Mouse (Mus musculus): ENCODE results near the gene Neurod2.

Gene Neurod2

DNA sequence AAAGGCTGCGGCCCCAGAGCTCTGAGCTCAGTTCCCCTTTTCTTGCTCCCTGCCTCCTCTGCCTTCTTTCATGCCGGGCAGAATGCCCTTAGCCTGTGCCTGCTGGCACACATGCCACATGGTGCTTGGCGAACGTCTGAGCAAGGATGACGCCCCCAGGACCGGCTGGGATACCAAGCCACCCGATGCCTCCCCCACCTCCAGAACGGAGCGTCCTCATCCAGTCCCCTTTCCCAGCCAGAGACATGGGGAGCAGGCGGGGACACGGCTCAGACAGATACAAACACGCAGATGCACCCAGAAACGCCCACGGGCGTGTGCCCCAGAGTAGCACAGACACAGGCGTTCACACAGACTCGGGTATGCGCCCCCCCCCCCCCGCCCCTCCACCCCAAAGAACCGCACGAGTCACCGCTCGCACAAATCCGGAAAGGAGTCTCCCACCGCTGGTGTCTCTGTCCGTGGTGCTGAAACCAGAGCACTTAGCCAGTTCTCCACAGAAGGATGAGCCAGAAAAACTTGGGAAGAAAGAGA, 15.6 kb downstream of the Neurod2 start:
- peak; percentile 63 for DNase-seq

DNA sequence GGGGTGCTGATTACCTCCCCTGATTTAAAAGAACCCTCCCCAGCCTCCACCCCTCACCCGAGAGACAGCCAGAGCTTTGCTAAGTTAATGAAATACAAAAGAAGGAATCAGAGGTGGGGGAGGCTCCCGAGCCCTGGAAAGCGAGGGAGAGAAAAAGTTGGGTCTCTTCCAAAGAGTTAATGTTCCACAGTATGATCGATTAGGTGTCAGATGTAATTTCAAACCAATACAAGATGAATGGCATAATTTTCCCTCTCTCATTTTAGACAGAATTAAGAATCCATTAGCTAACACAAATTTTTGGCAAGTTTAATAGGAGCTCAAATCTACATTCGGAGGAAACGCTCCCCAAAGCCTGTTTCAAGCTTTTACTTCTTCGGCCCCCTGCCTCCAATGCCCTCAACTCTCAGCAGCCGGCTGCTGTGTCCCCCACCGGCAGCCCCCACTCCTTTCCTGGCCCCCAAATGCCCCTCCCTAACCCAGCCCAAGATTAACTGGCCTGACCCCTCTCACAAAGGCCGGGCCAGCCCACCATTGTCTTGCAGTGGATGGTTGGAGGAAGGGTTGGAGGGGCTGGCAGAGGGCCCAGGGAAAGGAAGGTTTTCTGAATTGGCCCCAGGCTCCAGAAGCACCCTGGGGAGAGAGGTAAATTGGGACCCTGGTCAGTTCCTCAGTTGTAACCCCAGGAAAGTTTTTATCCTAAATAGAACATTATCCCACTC, 30.8 kb downstream of the Neurod2 start:
- DNase-seq: no peak

DNA sequence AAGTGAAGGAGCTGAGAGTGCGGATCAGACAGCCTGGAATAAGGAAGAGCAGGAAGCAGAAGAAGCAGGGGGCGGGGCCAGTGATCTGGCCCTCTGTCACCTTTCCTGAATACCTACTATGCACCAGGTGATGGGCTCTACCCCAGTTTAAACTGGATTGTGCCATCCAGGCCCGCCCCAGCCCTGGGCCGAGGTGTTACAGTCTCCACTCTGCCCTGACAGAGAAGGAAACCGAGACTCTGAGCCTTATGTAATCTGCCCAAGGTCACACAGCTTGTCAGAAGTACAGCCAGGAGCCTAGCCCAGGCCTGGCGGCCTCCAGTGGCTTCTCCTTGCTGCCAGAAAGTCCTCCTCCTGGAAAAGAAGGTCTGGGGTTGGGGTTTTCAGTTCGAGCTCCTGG, 31.7 kb downstream of the Neurod2 start:
- DNase-seq: no peak

GRCm38 (mm10) chr11:98296916-98297315, 32.5 kb downstream of the Neurod2 start:
- DNase-seq: no peak

- peak; percentile 63 for DNase-seq
Measured at GRCm38 (mm10) chr11:98296277-98296676, 33.2 kb downstream of the Neurod2 start.

DNA sequence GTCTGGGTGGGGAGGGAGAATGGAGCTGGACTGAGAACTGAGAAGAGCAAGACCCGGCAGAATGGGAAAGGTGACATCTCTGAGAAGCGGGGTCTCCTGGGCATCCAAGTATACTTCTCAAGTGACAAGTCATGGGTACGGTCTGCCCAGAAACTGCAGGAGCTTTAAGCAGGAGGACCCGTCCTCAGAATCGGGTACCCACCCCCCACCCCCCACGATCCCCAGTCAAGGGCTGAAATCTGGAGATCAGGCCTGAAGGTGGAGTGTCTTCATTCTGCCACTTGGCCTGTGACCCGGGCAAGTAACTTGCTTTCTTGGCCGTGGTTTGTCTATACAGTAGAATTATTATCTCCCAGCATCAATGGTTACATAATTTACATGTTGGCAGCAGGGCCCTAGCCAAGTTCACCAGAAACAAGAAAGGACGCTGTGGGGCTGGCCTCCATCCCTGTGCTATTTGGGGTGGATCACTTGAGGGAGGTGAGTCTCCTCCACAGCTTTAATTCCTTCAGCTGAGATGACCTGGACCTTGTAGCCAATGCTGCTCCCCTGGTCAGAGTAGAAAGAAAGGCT, 34.3 kb downstream of the Neurod2 start:
- DNase-seq: peak; percentile 36

DNA sequence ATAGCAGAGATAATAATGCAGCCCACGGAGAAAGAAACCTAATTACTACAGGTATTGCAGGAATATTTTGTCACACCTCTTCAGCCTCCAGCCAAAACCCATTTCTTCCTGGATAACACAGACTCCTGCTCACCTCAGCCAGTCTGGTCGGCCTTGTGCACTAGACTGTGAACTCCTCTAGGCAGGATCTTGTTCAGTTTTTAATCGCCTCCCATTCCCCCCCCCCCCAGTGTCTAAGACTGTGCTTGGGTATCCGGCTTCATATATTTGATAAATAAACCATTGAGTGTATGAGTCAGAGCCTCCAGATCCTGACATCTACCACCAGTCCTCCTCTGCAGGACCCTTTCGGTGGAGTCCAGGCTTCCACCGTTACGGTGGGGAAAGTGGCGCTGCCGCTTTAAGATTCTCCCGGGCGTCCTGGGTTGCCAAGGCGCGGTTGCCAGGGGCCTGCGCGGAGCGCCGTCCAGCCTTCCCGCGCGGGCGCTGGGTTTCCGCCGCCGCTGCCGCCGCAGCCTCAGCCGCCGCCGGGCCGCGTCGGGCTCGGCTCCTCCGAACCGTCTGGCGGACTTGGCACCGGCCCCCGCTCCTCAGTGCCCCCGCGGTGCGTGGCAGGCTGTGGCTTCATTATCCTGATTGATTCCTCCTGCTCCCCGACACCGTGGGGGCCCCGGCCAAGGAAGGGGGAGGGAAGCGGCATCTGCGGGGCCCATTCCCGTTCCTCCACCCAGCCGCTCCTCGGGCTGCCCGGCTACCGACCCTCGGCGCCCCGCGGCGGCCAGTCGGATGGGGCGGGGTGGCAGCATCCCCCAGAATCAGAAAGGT, 35.0 kb downstream of the Neurod2 start:
- DNase-seq: peak; percentile 87

GRCm38 (mm10) chr11:98293070-98293469, 36.4 kb downstream of the Neurod2 start:
- DNase-seq: no peak

DNA sequence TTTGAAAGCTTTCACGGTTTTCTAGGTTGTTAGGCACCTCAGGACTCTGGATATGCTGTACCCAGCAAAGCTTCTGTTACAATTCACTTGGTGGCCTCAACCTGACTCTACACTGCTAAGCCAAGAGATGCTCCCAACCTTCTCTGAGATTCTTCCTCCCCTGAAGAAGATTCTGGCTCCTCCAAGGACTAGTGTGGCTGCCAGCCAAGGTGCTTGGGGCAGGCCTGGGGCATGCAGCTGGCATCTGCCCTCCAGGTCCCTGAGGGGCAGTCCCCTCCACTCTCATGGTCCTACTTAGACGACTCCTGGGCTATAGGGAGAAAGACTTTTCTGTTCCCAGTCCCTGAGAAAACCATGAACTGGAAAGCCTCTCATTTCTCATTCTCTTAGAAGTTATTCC, 38.5 kb downstream of the Neurod2 start:
- no peak for DNase-seq

- DNase-seq: peak; percentile 27
Measured at GRCm38 (mm10) chr11:98289873-98290272, 39.6 kb downstream of the Neurod2 start.

DNA sequence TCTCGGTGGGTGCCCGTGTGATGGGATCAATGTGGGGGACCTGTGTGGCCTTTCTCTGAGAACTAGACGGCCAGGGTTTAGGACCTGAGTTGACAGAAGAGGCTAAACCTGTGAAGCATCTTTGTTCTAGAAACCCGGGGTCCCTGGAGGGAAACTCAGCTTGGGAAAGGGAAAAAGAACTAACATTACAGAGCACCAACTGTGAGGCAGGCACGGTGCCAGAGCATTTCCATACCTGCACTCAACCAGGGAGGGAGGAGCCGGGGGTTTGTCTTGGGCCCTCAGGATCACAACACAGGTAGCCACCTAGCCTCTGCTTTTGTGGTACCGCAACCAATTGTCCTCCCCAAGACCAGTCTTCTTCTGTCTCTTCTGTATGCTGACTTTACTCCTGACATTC, 41.5 kb downstream of the Neurod2 start:
- DNase-seq: peak; percentile 24

GRCm38 (mm10) chr11:98287531-98287930, 41.9 kb downstream of the Neurod2 start:
- DNase-seq: no peak

GRCm38 (mm10) chr11:98285368-98285767, 44.1 kb downstream of the Neurod2 start:
- DNase-seq: no peak

GRCm38 (mm10) chr11:98284230-98284629, 45.2 kb downstream of the Neurod2 start:
- no peak for DNase-seq

DNA sequence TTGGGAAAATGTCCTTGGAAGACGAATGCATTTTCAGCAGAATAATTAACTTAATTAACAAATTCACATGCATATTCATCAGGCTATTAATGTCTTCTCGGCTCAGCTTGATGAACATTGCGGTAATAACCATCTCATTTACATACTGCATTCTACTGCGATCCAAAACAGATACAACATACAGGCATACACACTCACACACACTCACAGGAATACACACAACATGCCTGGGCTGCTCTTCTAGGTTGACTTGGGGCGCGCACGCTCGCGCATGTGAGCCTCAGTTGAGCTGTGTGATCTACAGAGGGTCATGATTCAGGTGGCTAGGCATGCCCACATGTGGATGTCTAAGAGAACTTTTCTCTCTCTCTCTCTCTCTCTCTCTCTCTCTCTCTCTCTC, 45.7 kb downstream of the Neurod2 start:
- DNase-seq: no peak

All from right cerebral cortex, postnatal 25 days (tissue).